Mouse (Mus musculus) E14TG2a.4 (cell line): ENCODE results near the gene Hnrnph3.

ENCODE experiments used
- CTCF ChIP-seq: conservative IDR thresholded peaks from 2 replicates; pipeline ENCODE4 v1.5.1; 2014; ENCODE audit warnings: low read length
- NANOG ChIP-seq: IDR thresholded peaks from 2 replicates; pipeline ENCODE4 v1.6.1; 2014; ENCODE audit warnings: borderline replicate concordance, low read length, mixed read lengths

- TF ChIP-seq CTCF (no peak), NANOG (no peak)
These were observed 2.3 kb downstream of the Hnrnph3 start for GRCm38 (mm10) chr10:63021702-63022101.
